8 mouse cellular contexts compared by ENCODE assay signal in genomic region chr9:119978151-119978810, GRCm38 (mm10). TPM values are rescaled to one million over a fixed set of nuclear protein-coding genes. Genes with fewer than 3 reads are reported as not detected.
DNase-seq lines count a peak whose midpoint lies in the region; ATAC-seq and TF ChIP-seq lines count a peak whose summit lies in the region.
"Had no signal": no experiment of that assay in that cellular context is flagged by ENCODE, and none has a peak within 500 bp of the region (broad histone marks: within the 10 kb centered on the region; RNA-seq: fewer than 3 reads in every experiment).

No protein-coding gene starts in this region.

- peaks cover 10% of the 10 kb centered on the region; the same call in 1 of the 2 replicates for H3K36me3 ChIP-seq in stomach, postnatal 0 days (ENCODE audit: control insufficient read depth, insufficient read depth, low read length)

- H3K4me3 ChIP-seq in left cerebral cortex, adult 2 months = no peak overlapping the region
- H3K4me3 ChIP-seq in stomach, postnatal 0 days (ENCODE audit: low read depth, low read length) = no peak overlapping the region
- H3K4me3 ChIP-seq: erythroblast, embryonic 14.5 days had no signal

- DNase-seq in left cerebral cortex, adult 2 months (ENCODE audit: extremely low spot score in 1 of 2, low spot score in 2 of 2) = no peak
- DNase-seq in left cerebral cortex, adult 18-20 months (ENCODE audit: low spot score in 2 of 2) = no peak
- DNase-seq in kidney, postnatal 14 days = peak; percentile 28
- no peak for DNase-seq in stomach, postnatal 0 days (ENCODE audit: low spot score)
- no peak for DNase-seq in ovary, postnatal 10 days (ENCODE audit: low spot score)
- no peak for DNase-seq in layer of hippocampus, postnatal 25 days (ENCODE audit: extremely low spot score in 1 of 2, low spot score in 1 of 2)

- no peaks in the 10 kb centered on the region for H3K9me3 ChIP-seq in stomach, postnatal 0 days (ENCODE audit: control insufficient read depth, low read length)

- H3K27ac ChIP-seq in left cerebral cortex, adult 2 months = peak overlapping the region; percentile 69
- no peak overlapping the region; the same call in 1 of the 2 replicates for H3K27ac ChIP-seq in stomach, postnatal 0 days (replicated peaks)

- H3K9ac ChIP-seq in stomach, postnatal 0 days (ENCODE audit: low read length) = peak overlapping the region; percentile 23; the same call in 1 of the 2 replicates

- peaks cover 15% of the 10 kb centered on the region; the same call in 1 of the 2 replicates for H3K4me1 ChIP-seq in stomach, postnatal 0 days (replicated peaks; ENCODE audit: control insufficient read depth, insufficient read depth)

- TF ChIP-seq EP300 in stomach, postnatal 0 days (optimal IDR thresholded peaks at IDR 0.05) = no peak

- no peaks in the 10 kb centered on the region; the same call in 1 of the 2 replicates for H3K27me3 ChIP-seq in stomach, postnatal 0 days (ENCODE audit: control insufficient read depth, insufficient read depth, low read length)

- no peak overlapping the region for H3K4me2 ChIP-seq in stomach, postnatal 0 days (replicated peaks; ENCODE audit: low read depth)

- WGBS in stomach, postnatal 0 days = 42% methylated on average over 9 of the region's 9 CpGs

- ATAC-seq in activated CD4-positive, CD25-positive, alpha-beta regulatory T cell, adult 4 months = peak; percentile 11
- ATAC-seq in stomach, postnatal 0 days (ENCODE audit: low FRiP score, low TSS enrichment) = no peak

- intact Hi-C loops in left cerebral cortex, adult 2 months (cut with DNase I) = no loop called here

- no peak for TF ChIP-seq CTCF in left cerebral cortex, adult 2 months (IDR thresholded peaks at IDR 0.05)
- TF ChIP-seq CTCF in stomach, postnatal 0 days (IDR thresholded peaks at IDR 0.05; ENCODE audit: low read depth) = no peak

RNA-seq across cellular contexts. Expression of gene Csrnp1, which starts 6.2 kb away (rescaled TPM):
- total RNA-seq in left cerebral cortex, adult 2 months (2021) = 10 to 100 TPM; 28.7 to 31.3 TPM
- total RNA-seq in left cerebral cortex, adult 18-20 months (2021) = 10 to 100 TPM; 20.5 to 26.8 TPM
- polyA plus RNA-seq in activated CD4-positive, CD25-positive, alpha-beta regulatory T cell, adult 4 months (2017; shearing (Covaris generic)) = 10 to 100 TPM; 29.0 to 41.9 TPM
- polyA plus RNA-seq in stomach, postnatal 0 days (2015; fragmentation: Nextera tagmentation; extraction: Ambion mirVana) = 5.5 and 5.6 TPM in 2 replicates
- total RNA-seq in layer of hippocampus, postnatal 25 days (2021) = 10 to 100 TPM; 14.5 to 15.9 TPM

RNA-seq across cellular contexts. Expression of gene Ttc21a, which starts 40.9 kb away (rescaled TPM):
- under 1 TPM; 0.45 to 0.77 TPM for total RNA-seq in left cerebral cortex, adult 2 months (2021)
- under 1 TPM; 0.19 to 0.49 TPM for total RNA-seq in left cerebral cortex, adult 18-20 months (2021)
- polyA plus RNA-seq in activated CD4-positive, CD25-positive, alpha-beta regulatory T cell, adult 4 months (2017; shearing (Covaris generic)) = not detected
- polyA plus RNA-seq in stomach, postnatal 0 days (2015; fragmentation: Nextera tagmentation; extraction: Ambion mirVana) = 0.04 TPM in 2 replicates
- 1 to 10 TPM in 1 of 2 experiments, under 1 TPM in 1; 0.71 to 1.3 TPM for total RNA-seq in layer of hippocampus, postnatal 25 days (2021)
- polyA plus RNA-seq: erythroblast, embryonic 14.5 days had no signal

RNA-seq across cellular contexts. Expression of gene Gorasp1, which starts 40.9 kb away (rescaled TPM):
- total RNA-seq in left cerebral cortex, adult 2 months (2021) = 10 to 100 TPM; 30.7 to 38.0 TPM
- 10 to 100 TPM; 37.1 to 38.2 TPM for total RNA-seq in left cerebral cortex, adult 18-20 months (2021)
- 1 to 10 TPM; 3.9 to 4.6 TPM for polyA plus RNA-seq in activated CD4-positive, CD25-positive, alpha-beta regulatory T cell, adult 4 months (2017; shearing (Covaris generic))
- 17.8 and 18.8 TPM in 2 replicates for polyA plus RNA-seq in stomach, postnatal 0 days (2015; fragmentation: Nextera tagmentation; extraction: Ambion mirVana)
- total RNA-seq in layer of hippocampus, postnatal 25 days (2021) = 10 to 100 TPM; 35.4 to 37.9 TPM

RNA-seq across cellular contexts. Expression of gene Xirp1, which starts 45.1 kb away (rescaled TPM):
- total RNA-seq in left cerebral cortex, adult 2 months (2021) = under 1 TPM; 0.14 to 0.20 TPM
- under 1 TPM; 0.07 to 0.12 TPM for total RNA-seq in left cerebral cortex, adult 18-20 months (2021)
- polyA plus RNA-seq in activated CD4-positive, CD25-positive, alpha-beta regulatory T cell, adult 4 months (2017; shearing (Covaris generic)) = not detected
- polyA plus RNA-seq in stomach, postnatal 0 days (2015; fragmentation: Nextera tagmentation; extraction: Ambion mirVana) = 0.05 and 0.11 TPM in 2 replicates
- total RNA-seq in layer of hippocampus, postnatal 25 days (2021) = under 1 TPM; 0.07 to 0.19 TPM
- polyA plus RNA-seq: erythroblast, embryonic 14.5 days had no signal
